Mouse (Mus musculus) heart, postnatal 14 days (tissue): ENCODE measurements around the gene Asb5. TPM values are rescaled to one million over a fixed set of nuclear protein-coding genes. Genes with fewer than 3 reads are reported as not detected.
"Not testable (repeated sequence)": the region's sequence is repeated elsewhere in the genome, so short reads cannot be mapped to it uniquely, and the experiment has no call there.

Source experiments
- DNase-seq, 2 experiments: peaks; one replicate each; pipeline ENCODE4 v3.0.0; 2021 to 2022
- intact Hi-C: fragments of 180-260 bp; cut with DNase I; formaldehyde crosslinking; loops from one replicate; pipeline ENCODE4 v1.15.1; 2025
- long read RNA-seq, 2 experiments: library from polyadenylated mRNA; stranded (forward); transcript quantifications; one replicate each; pipeline ENCODE4 v2.0.0; 2021
- total RNA-seq, 2 experiments: library from RNA; stranded (reverse); gene quantifications; 2 replicates each; pipeline ENCODE4 v1.2.3; 2021

Gene Asb5
- 10 to 100 TPM; 10.3 to 11.3 TPM for total RNA-seq
- long read RNA-seq, experiment 1, partial matches to known transcripts = 0 of 17 reads
- long read RNA-seq, experiment 1, other reads (novel, unspliced or antisense) = 17 of 17 reads
- long read RNA-seq, experiment 2, partial matches to known transcripts = 0 of 30 reads
- long read RNA-seq, experiment 2, other reads (novel, unspliced or antisense) = 30 of 30 reads

GRCm38 (mm10) chr8:54529382-54530296, at the start of gene Asb5, which contains the start of gene Spcs3:
Asb5 (plus strand) TSS chr8:54529580.
Spcs3 (minus strand) TSS chr8:54529998.
- intact Hi-C loops = no loop called here
- peak; percentile 98 for DNase-seq

DNA sequence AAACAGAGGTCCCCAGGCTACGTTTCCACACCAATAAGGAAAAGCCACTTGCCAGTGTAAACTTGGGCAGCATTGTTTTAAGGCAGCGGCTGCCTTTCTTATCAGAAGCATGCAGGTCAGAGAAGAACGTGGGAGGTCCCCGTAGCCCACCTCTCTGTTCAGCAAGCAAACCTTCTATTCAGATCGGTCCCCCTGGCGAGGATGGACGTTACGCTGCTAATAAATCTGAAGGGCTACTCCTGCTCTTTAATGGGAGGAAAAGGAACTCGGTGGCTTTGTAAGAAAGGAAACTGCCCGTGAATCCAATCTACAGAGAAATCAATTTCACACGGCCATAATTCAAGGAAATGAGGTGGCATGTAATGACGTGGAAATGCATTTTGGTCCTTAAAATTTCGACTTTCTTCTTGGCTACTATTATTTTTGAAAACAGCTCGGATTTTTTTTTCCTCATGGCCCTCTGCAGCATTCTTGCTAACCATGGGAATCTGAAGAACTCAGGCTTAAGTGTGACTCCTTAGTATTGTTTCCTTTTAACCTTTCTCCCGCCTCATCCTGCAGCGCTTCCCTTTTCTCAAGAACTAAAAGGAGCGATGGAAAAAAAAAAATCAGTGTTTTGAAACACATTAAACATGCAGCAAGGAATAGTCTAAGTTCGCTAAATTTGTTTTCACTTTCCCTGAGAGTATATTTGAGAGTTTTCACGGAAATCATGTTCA, 42.7 kb upstream of the Asb5 start:
- intact Hi-C loops = loop anchor here (5.0 kb wide), 1 partner anchor 94 kb away; no protein-coding TSS in a partner anchor
- peak; percentile 5 to 14 for DNase-seq

DNA sequence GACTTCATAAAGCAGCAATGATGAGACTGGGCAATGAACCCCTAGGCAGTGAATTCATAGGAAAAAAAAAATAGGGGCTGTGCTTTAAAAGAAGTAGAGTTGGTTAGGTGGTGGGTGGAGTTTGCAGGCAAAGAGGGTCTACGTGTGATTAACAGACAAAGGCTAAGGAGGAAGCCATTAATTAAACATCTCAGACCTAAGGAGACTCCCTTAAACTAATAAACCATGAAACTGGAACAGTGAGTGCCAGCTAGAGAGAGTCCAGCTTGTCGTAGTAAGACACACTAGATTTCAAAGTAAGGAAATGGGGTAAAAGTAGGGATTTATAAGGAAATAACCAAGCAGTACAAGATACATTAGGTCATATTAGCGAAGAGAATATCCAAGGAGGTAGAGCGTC, 40.9 kb upstream of the Asb5 start:
- no peak for DNase-seq
- intact Hi-C loops = loop anchor here (5.0 kb wide), 1 partner anchor 96 kb away; no protein-coding TSS in a partner anchor

GRCm38 (mm10) chr8:54491057-54491690, 38.2 kb upstream of the Asb5 start:
- intact Hi-C loops = loop anchor here (5.0 kb wide), 2 partner anchors 339 to 884 kb away; no protein-coding TSS in a partner anchor
- peak; percentile 28 to 64 for DNase-seq

GRCm38 (mm10) chr8:54491934-54492333, 37.4 kb upstream of the Asb5 start:
- intact Hi-C loops = loop anchor here (1.0 to 5.0 kb wide), 3 partner anchors 340 to 885 kb away; no protein-coding TSS in a partner anchor
- no peak for DNase-seq

DNA sequence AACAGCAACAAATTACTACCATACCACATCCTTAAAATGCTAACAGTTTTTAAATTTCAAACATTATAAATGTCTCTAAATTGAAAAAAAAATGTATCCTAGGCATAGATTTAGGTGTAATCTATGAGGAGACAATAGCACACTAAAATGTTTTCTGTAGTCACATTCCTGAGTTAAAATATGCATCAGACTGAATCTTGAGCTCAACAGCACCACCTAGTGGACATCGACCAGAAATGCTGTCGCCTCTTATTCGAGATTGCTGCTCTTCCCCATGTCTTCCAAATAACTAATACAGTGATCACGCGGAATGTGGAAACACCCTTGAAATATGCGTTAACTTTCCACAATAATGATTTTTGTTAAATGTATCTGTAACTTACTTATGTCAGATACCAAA, 36.3 kb upstream of the Asb5 start:
- DNase-seq = peak; percentile 55 to 73
- intact Hi-C loops = loop anchor here (5.0 kb wide), 2 partner anchors 341 to 886 kb away; no protein-coding TSS in a partner anchor

GRCm38 (mm10) chr8:54493915-54494314, 35.5 kb upstream of the Asb5 start:
- intact Hi-C loops = loop anchor here (5.0 kb wide), 2 partner anchors 342 to 887 kb away; no protein-coding TSS in a partner anchor
- DNase-seq = no peak

- DNase-seq = no peak
- intact Hi-C loops = no loop called here
These were observed 26.3 kb upstream of the Asb5 start for GRCm38 (mm10) chr8:54503104-54503503.

GRCm38 (mm10) chr8:54505060-54505459, 24.3 kb upstream of the Asb5 start:
- intact Hi-C loops = no loop called here
- DNase-seq = no peak

DNA sequence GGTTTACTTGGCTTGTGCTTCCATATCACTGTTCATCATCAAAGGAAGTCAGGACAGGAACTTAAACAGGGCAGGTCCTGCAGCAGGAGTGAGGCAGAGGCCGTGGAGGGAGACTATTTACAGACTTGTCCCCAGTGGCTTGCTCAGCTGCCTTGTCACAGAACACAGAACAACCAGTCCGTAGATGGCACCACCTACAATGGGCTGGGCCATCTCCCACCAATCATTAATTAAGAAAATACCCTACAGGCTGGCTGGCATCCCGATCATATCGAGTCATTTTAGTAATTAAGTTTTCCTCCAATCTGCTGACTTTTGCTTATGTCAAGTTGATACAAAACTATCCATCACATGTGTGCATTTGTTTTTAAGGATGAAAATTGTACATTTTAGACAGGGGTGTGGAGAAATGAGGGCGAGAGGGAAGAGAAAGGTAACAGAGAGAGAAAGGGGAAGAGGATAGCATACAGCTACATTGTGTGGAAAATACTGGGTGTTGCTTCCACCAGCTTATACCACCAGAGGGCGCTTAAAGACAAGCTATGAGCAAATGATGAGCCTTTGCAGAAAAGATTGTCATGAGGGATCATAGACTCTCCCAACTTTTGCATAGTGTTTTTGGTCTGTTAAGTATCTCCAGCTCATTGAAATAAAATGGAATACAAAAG, 21.8 kb upstream of the Asb5 start:
- peak; percentile 66 to 85 for DNase-seq
- intact Hi-C loops = loop anchor here (2.0 kb wide), 1 partner anchor 197 kb away; no protein-coding TSS in a partner anchor

DNA sequence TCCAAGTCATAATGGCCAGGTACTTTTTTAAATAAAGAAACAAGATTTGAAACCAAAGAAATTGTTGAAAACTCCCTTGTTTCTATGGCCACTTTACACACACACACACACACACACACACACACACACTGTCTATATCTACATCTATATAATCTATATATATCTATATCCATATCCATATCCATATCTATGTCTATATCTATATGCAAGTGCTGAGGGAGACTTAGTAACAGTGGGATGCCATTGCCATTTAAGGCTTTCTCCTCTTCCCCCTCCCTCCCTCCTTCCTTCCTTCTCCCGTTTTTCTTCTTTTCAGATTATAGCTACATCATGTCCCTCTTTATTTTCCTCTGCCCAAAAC, 21.3 kb upstream of the Asb5 start:
- intact Hi-C loops = no loop called here
- DNase-seq = no peak

DNA sequence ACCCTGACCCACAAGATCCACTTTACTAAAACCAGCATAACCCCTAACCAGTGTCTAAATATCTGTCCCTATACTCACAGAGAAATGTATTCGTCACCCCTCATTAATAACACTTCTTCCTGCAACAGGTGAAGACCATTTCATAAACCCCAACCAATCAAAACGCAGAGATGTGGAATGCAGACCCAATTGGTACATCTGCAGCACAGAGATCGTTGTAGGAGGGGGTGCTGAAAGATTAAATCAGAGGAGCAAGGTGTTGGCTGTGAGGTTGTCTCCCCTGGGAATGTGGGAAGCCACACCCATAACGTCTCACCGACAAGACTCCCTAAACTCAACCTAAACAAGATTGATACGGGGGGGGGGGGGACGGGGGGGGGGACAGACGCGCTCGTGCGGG, 20.6 kb upstream of the Asb5 start:
- intact Hi-C loops = no loop called here
- DNase-seq = no peak

DNA sequence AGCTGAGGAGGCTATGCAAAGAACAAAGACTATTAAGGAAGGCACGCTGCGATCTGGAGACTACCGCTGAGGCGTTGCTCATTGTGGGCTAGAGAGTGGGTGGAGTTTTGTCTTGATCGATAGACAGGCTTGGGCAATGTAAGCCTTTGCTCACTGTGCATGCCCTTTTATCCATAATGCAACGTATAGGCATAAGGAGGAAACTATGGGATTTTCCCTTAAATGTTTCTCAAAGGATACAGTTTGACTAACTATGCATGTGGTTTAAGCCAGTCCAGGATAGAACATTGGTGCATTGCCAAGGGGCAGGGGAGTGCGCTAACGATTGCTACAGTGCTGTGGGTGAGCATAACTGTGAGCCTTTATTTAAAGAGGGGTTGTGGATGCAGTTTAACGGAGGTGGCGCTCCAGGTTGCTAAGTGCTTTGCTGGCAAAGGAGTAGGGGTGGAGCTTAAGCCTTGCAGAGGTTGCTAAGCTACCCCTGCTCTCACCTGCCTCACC, 20.1 kb upstream of the Asb5 start:
- intact Hi-C loops = no loop called here
- no peak for DNase-seq

GRCm38 (mm10) chr8:54511791-54512190, 17.6 kb upstream of the Asb5 start:
- intact Hi-C loops = loop anchor here (2.0 kb wide), 1 partner anchor 149 kb away; no protein-coding TSS in a partner anchor

GRCm38 (mm10) chr8:54512200-54512599, 17.2 kb upstream of the Asb5 start:
- intact Hi-C loops, DNase-seq: not testable (repeated sequence)

More at GRCm38 (mm10) chr8:54511791-54512190, 17.6 kb upstream of the Asb5 start:
- no peak for DNase-seq

DNA sequence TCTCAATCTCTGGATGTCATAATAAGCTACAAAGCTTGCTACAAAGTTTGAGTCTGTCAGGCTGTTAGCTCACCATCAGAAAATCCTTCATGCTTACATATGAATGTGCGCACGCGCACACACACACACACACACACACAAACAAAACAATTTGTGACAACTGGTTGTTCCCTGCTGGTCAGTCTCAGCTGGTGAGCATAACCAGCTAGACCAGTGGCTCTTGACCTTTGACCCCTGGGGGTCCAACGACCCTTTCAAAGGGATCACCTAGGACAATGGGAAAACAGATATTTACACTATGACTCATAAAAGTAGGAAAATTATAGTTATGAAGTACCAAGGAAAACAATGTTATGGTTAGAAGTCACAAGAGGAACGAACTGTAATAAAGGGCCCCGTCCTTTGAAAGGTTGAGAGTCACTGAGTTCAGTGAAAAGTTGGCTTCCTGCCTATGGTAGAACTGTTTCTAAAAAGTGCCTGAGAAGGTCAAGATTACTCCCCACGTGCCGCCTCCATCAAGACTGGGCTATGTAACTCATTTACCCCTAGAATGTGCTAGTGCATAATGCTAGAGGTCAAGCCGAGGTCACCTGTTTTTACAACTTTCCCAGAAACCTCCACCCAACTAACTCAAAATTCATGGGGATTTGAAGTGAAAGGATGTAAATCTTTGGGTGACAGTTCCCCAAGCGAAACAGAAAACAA, 10.5 kb upstream of the Asb5 start:
- intact Hi-C loops = no loop called here

DNA sequence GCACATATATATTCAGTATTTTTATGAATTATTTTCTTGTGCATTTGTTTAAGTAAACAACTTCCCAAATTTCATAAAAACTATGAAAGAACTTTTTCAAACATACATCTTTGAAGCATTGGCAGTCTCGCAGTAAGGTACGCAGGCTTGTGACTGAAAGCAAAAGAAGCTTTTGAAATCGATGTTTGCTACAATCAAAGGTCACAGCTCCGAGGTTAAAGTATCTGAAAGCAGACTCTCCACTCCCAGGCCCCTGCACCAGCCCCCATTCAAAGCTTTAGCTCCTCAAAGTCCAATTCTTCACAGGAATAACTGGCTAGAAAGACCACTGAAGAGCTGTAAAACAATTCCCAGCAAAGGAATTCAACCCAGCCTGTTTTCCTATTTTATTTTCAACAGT, 8.9 kb upstream of the Asb5 start:
- DNase-seq = no peak
- intact Hi-C loops = no loop called here

More for the DNA sequence above, 10.5 kb upstream of the Asb5 start:
- DNase-seq = no peak

DNA sequence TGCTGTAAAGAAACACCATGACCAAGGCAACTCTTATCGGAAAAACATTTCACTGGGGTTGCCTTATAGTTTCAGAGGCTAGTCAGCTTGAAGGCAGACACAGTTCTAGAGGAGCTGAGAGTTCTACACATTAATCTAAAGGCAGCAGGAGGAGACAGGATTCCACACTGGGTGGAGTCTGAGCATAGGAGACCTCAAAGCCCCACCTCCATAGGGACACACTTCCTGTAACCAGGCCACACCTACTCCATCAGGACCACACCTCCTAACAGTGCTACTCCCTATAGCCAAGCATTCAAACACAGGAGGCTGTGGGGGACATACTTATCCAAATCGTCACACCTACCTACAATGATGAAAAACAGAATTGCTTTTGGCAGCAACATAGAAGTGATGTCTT, 3.8 kb upstream of the Asb5 start:
- DNase-seq = no peak
- intact Hi-C loops = no loop called here

GRCm38 (mm10) chr8:54526700-54527099, 2.7 kb upstream of the Asb5 start:
- intact Hi-C loops = no loop called here
- DNase-seq = no peak
